Mouse (Mus musculus) heart, postnatal 0 days (tissue): ENCODE measurements around the gene Adra2a. TPM values are rescaled to one million over a fixed set of nuclear protein-coding genes. Genes with fewer than 3 reads are reported as not detected.

ENCODE experiments used
- ATAC-seq: fragments of 200-750 bp; cut with Nextera tagmentation; 2 replicates; pipeline ENCODE4 v1.8.0; 2017; ENCODE audit warnings: low read depth, moderate number of reproducible peaks, moderate library complexity; ENCODE audit not compliant: insufficient read depth
- DNase-seq: peaks from one replicate; pipeline ENCODE4 v3.0.0-alpha.2; 2016; ENCODE audit warnings: low spot score
- H3K27ac ChIP-seq: fragments of 300-500 bp; sonication (generic); 2 replicates; pipeline ENCODE4 v1.5.1; 2014; ENCODE audit warnings: low read depth, mild to moderate bottlenecking
- H3K27me3 ChIP-seq: fragments of 300-500 bp; sonication (generic); 2 replicates; pipeline ENCODE4 v1.6.1; 2014; ENCODE audit warnings: low read length, mixed read lengths; ENCODE audit not compliant: control insufficient read depth, insufficient read depth
- H3K36me3 ChIP-seq: fragments of 300-500 bp; sonication (generic); replicated peaks from 2 replicates; pipeline ENCODE4 v1.6.1; 2014; ENCODE audit warnings: low read length, mixed read lengths; ENCODE audit not compliant: control insufficient read depth, insufficient read depth
- H3K4me1 ChIP-seq: fragments of 300-500 bp; sonication (generic); 2 replicates; pipeline ENCODE4 v1.6.1; 2014; ENCODE audit warnings: antibody characterized with exemption; ENCODE audit not compliant: control insufficient read depth, insufficient read depth
- H3K4me2 ChIP-seq: fragments of 300-500 bp; sonication (generic); 2 replicates; pipeline ENCODE4 v1.6.1; 2014; ENCODE audit warnings: low read depth, mild to moderate bottlenecking, low read length, moderate library complexity
- H3K4me3 ChIP-seq: fragments of 300-500 bp; sonication (generic); 2 replicates; pipeline ENCODE4 v1.5.1; 2014; ENCODE audit warnings: low read depth, low read length
- H3K9ac ChIP-seq: fragments of 300-500 bp; sonication (generic); replicated peaks from 2 replicates; pipeline ENCODE4 v1.6.1; 2014; ENCODE audit warnings: low read depth, low read length, mixed read lengths
- H3K9me3 ChIP-seq: fragments of 300-500 bp; sonication (generic); replicated peaks from 2 replicates; pipeline ENCODE4 v1.6.1; 2016; ENCODE audit warnings: low read length; ENCODE audit not compliant: control insufficient read depth
- CTCF ChIP-seq: IDR thresholded peaks from 2 replicates; pipeline ENCODE4 v1.5.1; 2016; ENCODE audit warnings: antibody characterized with exemption, control low read depth, low read depth
- EP300 ChIP-seq: IDR thresholded peaks from 2 replicates; pipeline ENCODE4 v1.6.1; 2016; ENCODE audit warnings: antibody characterized with exemption, low read depth
- WGBS: fragments of 180-500 bp; shearing (Covaris S2); extraction: QIAGEN DNeasy Blood & Tissue Kit; methylation state at CpG from one replicate; pipeline ENCODE4 v1.1.7; 2014; 5-methylcytosine and 5-hydroxymethylcytosine counted together
- polyA plus RNA-seq: library from polyadenylated mRNA; unstranded; fragments of >200 nt; fragmentation: Nextera tagmentation; extraction: Ambion mirVana; gene quantifications from 2 replicates; pipeline ENCODE4 v1.2.1, GENCODE M21; 2015
- total RNA-seq: library from RNA; depleted of rRNA; stranded (reverse); fragments of >200 nt; gene quantifications from 2 replicates; pipeline ENCODE4 v1.2.3, GENCODE M21; 2014; ENCODE audit warnings: low replicate concordance

Adra2a gene
- total and polyA plus RNA-seq, 2 experiments from 2014 or later, result not detected

DNA sequence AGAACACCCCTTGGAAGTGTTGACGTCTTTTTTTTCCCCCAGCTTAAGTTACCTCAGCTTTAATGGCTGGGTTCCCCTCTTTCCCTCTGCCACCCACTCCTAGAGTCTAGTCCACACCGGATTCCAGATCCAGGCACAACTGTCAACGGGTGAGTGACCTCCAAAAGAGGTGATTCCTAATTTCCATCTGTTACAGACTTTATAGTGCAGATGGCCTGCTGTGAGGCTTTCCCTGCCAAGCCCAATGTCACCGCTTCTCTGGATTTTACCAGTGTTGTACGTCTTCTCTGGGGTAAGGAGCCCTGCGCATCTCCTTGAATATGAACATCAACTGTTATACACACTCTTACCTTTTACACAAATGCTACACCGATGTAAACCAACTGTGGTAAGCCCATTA lies 4.5 kb upstream of the Adra2a start:
- 76% methylated on average over 7 of the region's 7 CpGs for WGBS
- no peak for TF ChIP-seq EP300
- no peak overlapping the region for H3K4me3 ChIP-seq
- DNase-seq (no peak), ATAC-seq (no peak)
- H3K36me3 ChIP-seq, result peaks cover 13% of the 10 kb centered on the region; the same call in 1 of the 2 replicates
- no peaks in the 10 kb centered on the region for H3K27me3 ChIP-seq
- H3K4me1 ChIP-seq, result no peaks in the 10 kb centered on the region
- H3K4me2 ChIP-seq, result no peak overlapping the region
- no peak overlapping the region for H3K9ac ChIP-seq
- no peaks in the 10 kb centered on the region for H3K9me3 ChIP-seq
- H3K27ac ChIP-seq, result no peak overlapping the region

- WGBS, result 39% methylated on average over 4 of the region's 4 CpGs
- Histone ChIP-seq H3K4me3 (no peak overlapping the region), H3K27me3 (peaks cover 10% of the 10 kb centered on the region), H3K9me3 (no peaks in the 10 kb centered on the region), H3K27ac (no peak overlapping the region), H3K4me2 (no peak overlapping the region), H3K4me1 (peaks cover 9% of the 10 kb centered on the region; the same call in 1 of the 2 replicates), H3K36me3 (peaks cover 10% of the 10 kb centered on the region; the same call in 1 of the 2 replicates), H3K9ac (no peak overlapping the region)
- TF ChIP-seq EP300 (no peak), CTCF (no peak)
- DNase-seq (no peak), ATAC-seq (no peak)
Observed at GRCm38 (mm10) chr19:54040356-54041028, 3.5 kb upstream of the Adra2a start.

DNA sequence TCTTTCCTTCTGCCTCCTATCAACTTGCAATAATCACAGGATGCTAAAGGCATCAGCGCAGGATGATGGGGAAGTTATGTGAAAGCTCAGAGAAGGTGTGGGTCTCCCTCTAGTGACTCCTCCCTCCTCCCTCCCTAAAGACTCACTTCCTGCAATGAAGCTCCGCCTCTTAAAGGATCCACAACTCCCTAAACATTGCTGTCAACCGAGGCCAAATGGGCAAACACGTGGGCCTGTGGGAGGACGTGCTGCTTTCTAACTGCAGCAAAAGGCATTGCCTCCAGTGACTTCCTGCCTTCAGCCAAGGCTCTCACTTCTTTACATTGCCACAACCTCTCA lies 3.0 kb upstream of the Adra2a start:
- no peak overlapping the region for H3K27ac ChIP-seq
- peaks cover 14% of the 10 kb centered on the region for H3K4me1 ChIP-seq
- DNase-seq (no peak), ATAC-seq (no peak)
- peaks cover 7% of the 10 kb centered on the region; the same call in 1 of the 2 replicates for H3K36me3 ChIP-seq
- 15% methylated on average over 5 of the region's 5 CpGs for WGBS
- H3K9ac ChIP-seq, result no peak overlapping the region
- H3K9me3 ChIP-seq, result no peaks in the 10 kb centered on the region
- no peak overlapping the region for H3K4me2 ChIP-seq
- TF ChIP-seq EP300 (no peak), CTCF (no peak)
- H3K4me3 ChIP-seq, result no peak overlapping the region
- H3K27me3 ChIP-seq, result peaks cover 15% of the 10 kb centered on the region

DNA sequence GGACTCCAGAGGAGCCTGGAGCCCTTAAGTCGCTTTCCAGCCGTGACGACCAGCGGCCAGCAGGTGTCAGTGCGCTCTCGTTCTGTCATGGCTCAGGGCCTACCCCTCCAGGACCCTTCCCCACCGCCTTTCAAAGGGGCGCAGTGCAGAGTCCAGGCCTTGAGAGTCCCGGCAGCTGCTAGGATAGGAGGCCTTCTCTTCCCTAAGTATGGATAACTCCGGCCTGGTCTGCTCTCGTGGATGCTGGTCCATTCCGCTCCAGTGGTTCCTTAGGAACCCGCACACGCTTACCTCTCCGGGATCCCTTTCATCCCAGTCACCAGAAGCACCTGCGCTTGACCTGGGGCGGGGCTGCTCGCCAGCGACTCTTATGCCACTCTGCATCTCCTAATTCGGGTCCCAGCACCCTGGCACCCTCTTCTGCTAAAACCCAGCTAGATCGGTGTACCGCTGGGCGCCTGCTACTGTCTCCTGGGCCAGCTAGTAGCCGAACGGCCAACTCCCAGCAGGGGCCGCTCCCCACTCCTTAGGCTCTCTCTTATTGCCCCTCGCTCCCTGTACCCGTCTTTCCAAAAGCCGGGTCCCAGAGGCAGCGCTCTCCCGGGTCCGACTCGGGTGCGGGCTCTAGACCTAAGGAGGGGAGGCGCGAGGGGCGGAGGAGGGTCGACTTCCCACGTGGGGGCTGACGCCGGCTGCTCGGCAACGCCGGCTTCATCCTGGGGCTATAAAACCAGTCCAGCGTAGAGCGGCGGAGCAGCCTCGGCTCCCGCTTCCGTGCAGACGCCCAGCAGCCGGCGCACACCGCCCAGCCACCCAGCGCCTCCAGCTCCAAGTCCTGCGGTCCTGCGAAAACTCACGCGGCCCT lies 788 bp downstream of the Adra2a start:
- Histone ChIP-seq H3K27ac (no peak overlapping the region), H3K27me3 (peaks cover 52% of the 10 kb centered on the region), H3K9me3 (no peaks in the 10 kb centered on the region), H3K4me2 (peak overlapping the region; percentile 88), H3K4me3 (peak overlapping the region; percentile 55), H3K4me1 (peaks cover 27% of the 10 kb centered on the region), H3K9ac (0 out of 2 replicates have a peak overlapping the region, but pooled peaks have one; percentile 21), H3K36me3 (no peaks in the 10 kb centered on the region)
- 1% methylated on average over 53 of the region's 59 CpGs for WGBS
- TF ChIP-seq CTCF, result peak; percentile 71
- no peak for TF ChIP-seq EP300
- peak; percentile 16 for DNase-seq
- ATAC-seq, result peak; percentile 69

DNA sequence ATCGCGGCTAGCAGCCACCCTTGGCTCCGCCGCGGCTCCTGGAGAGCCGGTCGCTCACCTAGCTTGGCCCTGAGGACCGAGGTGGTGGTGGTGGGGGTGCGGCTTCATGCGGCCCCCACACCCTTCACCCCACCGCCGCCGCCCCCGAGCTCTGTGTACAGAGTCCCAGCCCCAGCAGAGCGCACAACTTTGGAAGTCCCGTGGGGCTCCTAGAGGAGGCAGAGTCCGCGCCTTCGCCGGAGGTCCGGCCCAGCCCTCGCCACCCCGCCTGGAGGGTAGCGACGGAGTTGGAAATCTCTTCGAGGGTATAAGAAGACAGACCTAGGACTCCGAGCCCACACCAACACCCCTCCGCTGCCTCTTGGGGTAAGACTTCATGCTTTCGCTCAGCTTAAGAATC lies 1.5 kb downstream of the Adra2a start:
- H3K4me2 ChIP-seq, result peak overlapping the region; percentile 88
- H3K9ac ChIP-seq, result 0 out of 2 replicates have a peak overlapping the region, but pooled peaks have one; percentile 21
- H3K9me3 ChIP-seq, result no peaks in the 10 kb centered on the region
- H3K27ac ChIP-seq, result no peak overlapping the region
- ATAC-seq (no peak), DNase-seq (no peak)
- TF ChIP-seq EP300 (no peak), CTCF (no peak)
- H3K27me3 ChIP-seq, result peaks cover 56% of the 10 kb centered on the region
- peaks cover 27% of the 10 kb centered on the region for H3K4me1 ChIP-seq
- H3K36me3 ChIP-seq, result no peaks in the 10 kb centered on the region
- H3K4me3 ChIP-seq, result peak overlapping the region; percentile 55
- 1% methylated on average over 29 of the region's 29 CpGs for WGBS
